Mouse (Mus musculus) hindbrain, embryonic 13.5 days (tissue): ENCODE results near the gene Ier2. TPM values are rescaled to one million over a fixed set of nuclear protein-coding genes. Genes with fewer than 3 reads are reported as not detected.

ENCODE experiments used
- ATAC-seq: fragments of 200-750 bp; cut with Nextera tagmentation; 2 replicates; pipeline ENCODE4 v1.8.0; 2017; ENCODE audit warnings: moderate TSS enrichment; ENCODE audit not compliant: low FRiP score
- H3K27ac ChIP-seq: fragments of 300-500 bp; sonication (generic); 2 replicates; pipeline ENCODE4 v1.5.1; 2015; ENCODE audit warnings: inconsistent platforms, mild to moderate bottlenecking, moderate library complexity
- H3K27me3 ChIP-seq: fragments of 300-500 bp; sonication (generic); 2 replicates; pipeline ENCODE4 v1.6.1; 2015; ENCODE audit warnings: mild to moderate bottlenecking, inconsistent platforms
- H3K36me3 ChIP-seq: fragments of 300-500 bp; sonication (generic); 2 replicates; pipeline ENCODE4 v1.6.1; 2015; ENCODE audit warnings: mild to moderate bottlenecking, inconsistent platforms
- H3K4me1 ChIP-seq: fragments of 300-500 bp; sonication (generic); replicated peaks from 2 replicates; pipeline ENCODE4 v1.6.1; 2015; ENCODE audit warnings: inconsistent platforms
- H3K4me2 ChIP-seq: fragments of 300-500 bp; sonication (generic); 2 replicates; pipeline ENCODE4 v1.6.1; 2015; ENCODE audit warnings: inconsistent platforms, mild to moderate bottlenecking, moderate library complexity
- H3K4me3 ChIP-seq: fragments of 300-500 bp; sonication (generic); 2 replicates; pipeline ENCODE4 v1.5.1; 2015; ENCODE audit warnings: mild to moderate bottlenecking, inconsistent platforms
- H3K9ac ChIP-seq: fragments of 300-500 bp; sonication (generic); 2 replicates; pipeline ENCODE4 v1.6.1; 2015; ENCODE audit warnings: mild to moderate bottlenecking, inconsistent platforms
- H3K9me3 ChIP-seq: fragments of 300-500 bp; sonication (generic); 2 replicates; pipeline ENCODE4 v1.6.1; 2016; ENCODE audit warnings: inconsistent platforms
- WGBS: fragments of 180-500 bp; shearing (Covaris S2); methylation state at CpG from one replicate; pipeline ENCODE4 v1.1.7; 2015; 5-methylcytosine and 5-hydroxymethylcytosine counted together
- polyA plus RNA-seq: library from polyadenylated mRNA; unstranded; fragments of >200 nt; fragmentation: Nextera tagmentation; extraction: Ambion mirVana; gene quantifications from 2 replicates; pipeline ENCODE4 v1.2.1, GENCODE M21; 2015

Gene Ier2
- polyA plus RNA-seq, 1 experiment from 2014 or later, result 32.2 TPM

- H3K4me1 ChIP-seq, result peaks cover 20% of the 10 kb centered on the region
- no peak overlapping the region for H3K27ac ChIP-seq
- H3K27me3 ChIP-seq, result 0 out of 2 replicates have a peak, but pooled peaks cover 3% of the 10 kb centered on the region
- H3K9ac ChIP-seq, result no peak overlapping the region
- 0 out of 2 replicates have a peak overlapping the region, but pooled peaks have one; percentile 8 for H3K4me3 ChIP-seq
- ATAC-seq, result no peak
- no peak overlapping the region for H3K4me2 ChIP-seq
- 0 out of 2 replicates have a peak, but pooled peaks cover 5% of the 10 kb centered on the region for H3K36me3 ChIP-seq
- no peaks in the 10 kb centered on the region for H3K9me3 ChIP-seq
- WGBS, result 74% methylated on average over 6 of the region's 7 CpGs
These were observed 21.9 kb downstream of the Ier2 start for GRCm38 (mm10) chr8:84640617-84641294.

GRCm38 (mm10) chr8:84640010-84640588, 22.6 kb downstream of the Ier2 start:
- no peak for ATAC-seq
- H3K4me2 ChIP-seq, result peak overlapping the region; percentile 53
- peaks cover 26% of the 10 kb centered on the region for H3K4me1 ChIP-seq
- 0 out of 2 replicates have a peak, but pooled peaks cover 3% of the 10 kb centered on the region for H3K27me3 ChIP-seq
- no peaks in the 10 kb centered on the region for H3K9me3 ChIP-seq
- 32% methylated on average over 9 of the region's 9 CpGs for WGBS
- 0 out of 2 replicates have a peak, but pooled peaks cover 5% of the 10 kb centered on the region for H3K36me3 ChIP-seq
- H3K4me3 ChIP-seq, result peak overlapping the region; percentile 47
- no peak overlapping the region for H3K27ac ChIP-seq
- H3K9ac ChIP-seq, result peak overlapping the region; percentile 62; the same call in 1 of the 2 replicates

GRCm38 (mm10) chr8:84639162-84640009, 23.3 kb downstream of the Ier2 start:
- H3K9ac ChIP-seq, result peak overlapping the region; percentile 82
- peak; percentile 94 for ATAC-seq
- peaks cover 33% of the 10 kb centered on the region for H3K4me1 ChIP-seq
- H3K27ac ChIP-seq, result peak overlapping the region; percentile 89
- peak overlapping the region; percentile 47 for H3K4me3 ChIP-seq
- WGBS, result under 1% methylated on average over 99 of the region's 106 CpGs
- H3K9me3 ChIP-seq, result no peaks in the 10 kb centered on the region
- peak overlapping the region; percentile 84 for H3K4me2 ChIP-seq
- 0 out of 2 replicates have a peak, but pooled peaks cover 3% of the 10 kb centered on the region for H3K27me3 ChIP-seq
- peaks cover 7% of the 10 kb centered on the region; the same call in 1 of the 2 replicates for H3K36me3 ChIP-seq

- ATAC-seq, result peak; percentile 33
- Histone ChIP-seq H3K4me1 (peaks cover 40% of the 10 kb centered on the region), H3K27ac (peak overlapping the region; percentile 89), H3K4me2 (peak overlapping the region; percentile 84), H3K36me3 (peaks cover 11% of the 10 kb centered on the region), H3K27me3 (0 out of 2 replicates have a peak, but pooled peaks cover 3% of the 10 kb centered on the region), H3K9me3 (no peaks in the 10 kb centered on the region), H3K4me3 (peak overlapping the region; percentile 47), H3K9ac (peak overlapping the region; percentile 82)
- WGBS, result under 1% methylated on average over 47 of the region's 52 CpGs
These were observed 24.0 kb downstream of the Ier2 start for GRCm38 (mm10) chr8:84638555-84639161.

- Histone ChIP-seq H3K4me1 (peaks cover 40% of the 10 kb centered on the region), H3K36me3 (peaks cover 17% of the 10 kb centered on the region), H3K4me2 (peak overlapping the region; percentile 84), H3K27me3 (0 out of 2 replicates have a peak, but pooled peaks cover 3% of the 10 kb centered on the region), H3K9ac (peak overlapping the region; percentile 82), H3K9me3 (no peaks in the 10 kb centered on the region), H3K4me3 (peak overlapping the region; percentile 47), H3K27ac (peak overlapping the region; percentile 89)
- no peak for ATAC-seq
- WGBS, result 37% methylated on average over 8 of the region's 8 CpGs
These were observed 24.6 kb downstream of the Ier2 start for GRCm38 (mm10) chr8:84637946-84638554.

- ATAC-seq, result no peak
- Histone ChIP-seq H3K9me3 (no peaks in the 10 kb centered on the region), H3K4me3 (no peak overlapping the region), H3K4me2 (no peak overlapping the region), H3K4me1 (peaks cover 40% of the 10 kb centered on the region), H3K36me3 (peaks cover 26% of the 10 kb centered on the region), H3K27me3 (0 out of 2 replicates have a peak, but pooled peaks cover 3% of the 10 kb centered on the region), H3K27ac (peak overlapping the region; percentile 91), H3K9ac (peak overlapping the region; percentile 67; the same call in 1 of the 2 replicates)
- WGBS, result 89% methylated on average over 17 of the region's 17 CpGs
These were observed 26.5 kb downstream of the Ier2 start for GRCm38 (mm10) chr8:84636051-84636691.

GRCm38 (mm10) chr8:84635397-84636050, 27.1 kb downstream of the Ier2 start:
- no peak overlapping the region; the same call in 1 of the 2 replicates for H3K4me2 ChIP-seq
- H3K4me1 ChIP-seq, result peaks cover 40% of the 10 kb centered on the region
- 54% methylated on average over 14 of the region's 14 CpGs for WGBS
- H3K27ac ChIP-seq, result peak overlapping the region; percentile 91
- H3K27me3 ChIP-seq, result 0 out of 2 replicates have a peak, but pooled peaks cover 3% of the 10 kb centered on the region
- ATAC-seq, result no peak
- H3K4me3 ChIP-seq, result no peak overlapping the region
- H3K9ac ChIP-seq, result peak overlapping the region; percentile 67
- H3K36me3 ChIP-seq, result peaks cover 30% of the 10 kb centered on the region
- H3K9me3 ChIP-seq, result no peaks in the 10 kb centered on the region

- Histone ChIP-seq H3K4me2 (peak overlapping the region; percentile 8; the same call in 1 of the 2 replicates), H3K36me3 (peaks cover 36% of the 10 kb centered on the region), H3K27me3 (0 out of 2 replicates have a peak, but pooled peaks cover 3% of the 10 kb centered on the region), H3K9me3 (no peaks in the 10 kb centered on the region), H3K4me1 (peaks cover 37% of the 10 kb centered on the region), H3K4me3 (no peak overlapping the region), H3K27ac (peak overlapping the region; percentile 91), H3K9ac (peak overlapping the region; percentile 67)
- 23% methylated on average over 9 of the region's 9 CpGs for WGBS
- ATAC-seq, result no peak
These were observed 27.8 kb downstream of the Ier2 start for GRCm38 (mm10) chr8:84634849-84635304.

GRCm38 (mm10) chr8:84633841-84634584, 28.6 kb downstream of the Ier2 start:
- H3K9ac ChIP-seq, result peak overlapping the region; percentile 67; the same call in 1 of the 2 replicates
- H3K27ac ChIP-seq, result peak overlapping the region; percentile 91
- peaks cover 37% of the 10 kb centered on the region for H3K4me1 ChIP-seq
- no peak overlapping the region for H3K4me3 ChIP-seq
- H3K4me2 ChIP-seq, result no peak overlapping the region
- no peak for ATAC-seq
- H3K27me3 ChIP-seq, result 0 out of 2 replicates have a peak, but pooled peaks cover 3% of the 10 kb centered on the region
- WGBS, result 54% methylated on average over 10 of the region's 10 CpGs
- H3K36me3 ChIP-seq, result peaks cover 45% of the 10 kb centered on the region
- no peaks in the 10 kb centered on the region for H3K9me3 ChIP-seq

- WGBS, result 90% methylated on average over 4 of the region's 4 CpGs
These were observed 30.8 kb downstream of the Ier2 start for GRCm38 (mm10) chr8:84631813-84632212.

More at GRCm38 (mm10) chr8:84631813-84632212, 30.8 kb downstream of the Ier2 start:
- no peak overlapping the region for H3K4me3 ChIP-seq
- no peaks in the 10 kb centered on the region for H3K27me3 ChIP-seq
- H3K9me3 ChIP-seq, result no peaks in the 10 kb centered on the region
- H3K9ac ChIP-seq, result no peak overlapping the region
- H3K27ac ChIP-seq, result no peak overlapping the region
- no peak for ATAC-seq
- H3K4me1 ChIP-seq, result peaks cover 26% of the 10 kb centered on the region
- H3K36me3 ChIP-seq, result peaks cover 44% of the 10 kb centered on the region
- H3K4me2 ChIP-seq, result no peak overlapping the region
